Mouse (Mus musculus): Measurements from ENCODE around the gene Bmp6. TPM values are rescaled to one million over a fixed set of nuclear protein-coding genes. Genes with fewer than 3 reads are reported as not detected.

Bmp6 gene
- polyA plus RNA-seq, 1 experiment from 2014 or later, result 2.4 TPM

- no peak; the same call in 1 of the 2 replicates for ATAC-seq
- Histone ChIP-seq H3K9me3 (no peaks in the 10 kb centered on the region), H3K4me3 (replicated peaks) (no peak overlapping the region), H3K27me3 (0 out of 2 replicates have a peak, but pooled peaks cover 3% of the 10 kb centered on the region), H3K9ac (replicated peaks) (no peak overlapping the region), H3K4me2 (replicated peaks) (no peak overlapping the region), H3K27ac (no peak overlapping the region), H3K36me3 (no peaks in the 10 kb centered on the region), H3K4me1 (replicated peaks) (no peaks in the 10 kb centered on the region)
These were observed 192.6 kb downstream of the Bmp6 start for GRCm38 (mm10) chr13:38537521-38537920.

- no peak for ATAC-seq
These were observed 194.4 kb downstream of the Bmp6 start for GRCm38 (mm10) chr13:38539192-38539900.

GRCm38 (mm10) chr13:38543455-38544125, 198.7 kb downstream of the Bmp6 start:
- Histone ChIP-seq H3K36me3 (no peaks in the 10 kb centered on the region), H3K9me3 (no peaks in the 10 kb centered on the region), H3K4me1 (replicated peaks) (no peaks in the 10 kb centered on the region), H3K4me2 (replicated peaks) (no peak overlapping the region), H3K9ac (replicated peaks) (no peak overlapping the region), H3K4me3 (replicated peaks) (no peak overlapping the region), H3K27ac (no peak overlapping the region), H3K27me3 (no peaks in the 10 kb centered on the region)
- WGBS, result 70% methylated on average over 8 of the region's 8 CpGs
- no peak for ATAC-seq

More at GRCm38 (mm10) chr13:38539192-38539900, 194.4 kb downstream of the Bmp6 start:
- Histone ChIP-seq H3K36me3 (no peaks in the 10 kb centered on the region), H3K4me2 (replicated peaks) (no peak overlapping the region), H3K27ac (no peak overlapping the region), H3K4me1 (replicated peaks) (no peaks in the 10 kb centered on the region), H3K27me3 (no peaks in the 10 kb centered on the region), H3K9me3 (no peaks in the 10 kb centered on the region), H3K4me3 (replicated peaks) (no peak overlapping the region), H3K9ac (replicated peaks) (no peak overlapping the region)
- WGBS, result 89% methylated on average over 7 of the region's 7 CpGs

- H3K4me1 ChIP-seq (replicated peaks), result no peaks in the 10 kb centered on the region
- H3K9ac ChIP-seq (replicated peaks), result no peak overlapping the region
- 91% methylated on average over 8 of the region's 8 CpGs for WGBS
- H3K4me2 ChIP-seq (replicated peaks), result no peak overlapping the region
- H3K9me3 ChIP-seq, result no peaks in the 10 kb centered on the region
- ATAC-seq, result no peak
- H3K27ac ChIP-seq, result no peak overlapping the region
- H3K27me3 ChIP-seq, result no peaks in the 10 kb centered on the region
- H3K4me3 ChIP-seq (replicated peaks), result no peak overlapping the region
- H3K36me3 ChIP-seq, result no peaks in the 10 kb centered on the region
These were observed 200.0 kb downstream of the Bmp6 start for GRCm38 (mm10) chr13:38544769-38545445.

- Histone ChIP-seq H3K4me1 (replicated peaks) (no peaks in the 10 kb centered on the region), H3K36me3 (no peaks in the 10 kb centered on the region), H3K4me2 (replicated peaks) (no peak overlapping the region), H3K27me3 (no peaks in the 10 kb centered on the region), H3K9ac (replicated peaks) (no peak overlapping the region), H3K4me3 (replicated peaks) (no peak overlapping the region), H3K27ac (no peak overlapping the region), H3K9me3 (no peaks in the 10 kb centered on the region)
- 78% methylated on average over 3 of the region's 3 CpGs for WGBS
- no peak for ATAC-seq
These were observed 200.6 kb downstream of the Bmp6 start for GRCm38 (mm10) chr13:38545460-38545859.

GRCm38 (mm10) chr13:38546754-38547153, 201.8 kb downstream of the Bmp6 start:
- H3K27me3 ChIP-seq, result no peaks in the 10 kb centered on the region
- H3K4me2 ChIP-seq (replicated peaks), result no peak overlapping the region
- no peaks in the 10 kb centered on the region for H3K9me3 ChIP-seq
- ATAC-seq, result no peak
- H3K9ac ChIP-seq (replicated peaks), result no peak overlapping the region
- H3K36me3 ChIP-seq, result no peaks in the 10 kb centered on the region
- H3K27ac ChIP-seq, result no peak overlapping the region
- H3K4me3 ChIP-seq (replicated peaks), result no peak overlapping the region
- no peaks in the 10 kb centered on the region for H3K4me1 ChIP-seq (replicated peaks)
- WGBS, result 92% methylated on average over 4 of the region's 4 CpGs

GRCm38 (mm10) chr13:38547717-38548116, 202.8 kb downstream of the Bmp6 start:
- H3K27ac ChIP-seq, result no peak overlapping the region
- ATAC-seq, result no peak

GRCm38 (mm10) chr13:38548681-38549080, 203.8 kb downstream of the Bmp6 start:
- H3K4me1 ChIP-seq (replicated peaks), result no peaks in the 10 kb centered on the region
- no peak overlapping the region for H3K4me2 ChIP-seq (replicated peaks)
- ATAC-seq, result no peak
- H3K27me3 ChIP-seq, result no peaks in the 10 kb centered on the region
- H3K36me3 ChIP-seq, result no peaks in the 10 kb centered on the region
- WGBS, result 79% methylated on average over 5 of the region's 5 CpGs
- H3K4me3 ChIP-seq (replicated peaks), result no peak overlapping the region
- no peaks in the 10 kb centered on the region for H3K9me3 ChIP-seq
- no peak overlapping the region for H3K9ac ChIP-seq (replicated peaks)
- no peak overlapping the region for H3K27ac ChIP-seq

More at GRCm38 (mm10) chr13:38547717-38548116, 202.8 kb downstream of the Bmp6 start:
- no peak overlapping the region for H3K4me3 ChIP-seq (replicated peaks)
- H3K9me3 ChIP-seq, result no peaks in the 10 kb centered on the region
- 94% methylated on average over 5 of the region's 5 CpGs for WGBS
- H3K27me3 ChIP-seq, result no peaks in the 10 kb centered on the region
- no peaks in the 10 kb centered on the region for H3K4me1 ChIP-seq (replicated peaks)
- no peak overlapping the region for H3K4me2 ChIP-seq (replicated peaks)
- no peak overlapping the region for H3K9ac ChIP-seq (replicated peaks)
- H3K36me3 ChIP-seq, result no peaks in the 10 kb centered on the region

Other genes with a start within 250 kb of the Bmp6 start
- 0.09 and 0.15 TPM in 2 replicates for gene Dsp, start 193.8 kb upstream of the Bmp6 start, polyA plus RNA-seq (2015; fragmentation: Nextera tagmentation; extraction: Ambion mirVana)
- 35.5 and 36.0 TPM in 2 replicates for gene Snrnp48, start 140.2 kb upstream of the Bmp6 start, polyA plus RNA-seq (2015; fragmentation: Nextera tagmentation; extraction: Ambion mirVana)
- gene Txndc5, start 183.7 kb downstream of the Bmp6 start, polyA plus RNA-seq (2015; fragmentation: Nextera tagmentation; extraction: Ambion mirVana), result 64.8 and 71.8 TPM in 2 replicates